Mouse (Mus musculus): ENCODE measurements around the gene Ppm1f. TPM values are rescaled to one million over a fixed set of nuclear protein-coding genes. Genes with fewer than 3 reads are reported as not detected.
A peak's percentile ranks its signal among the peaks of the same experiment; 100 is the strongest.
"Not testable (repeated sequence)": the region's sequence is repeated elsewhere in the genome, so short reads cannot be mapped to it uniquely, and the experiment has no call there.

Gene Ppm1f
- polyA plus RNA-seq (2015; fragmentation: Nextera tagmentation; extraction: Ambion mirVana), result 37.2 and 38.2 TPM in 2 replicates

GRCm38 (mm10) chr16:16896382-16897055 lies at the start of gene Ppm1f:
Gene Ppm1f (plus strand): TSS chr16:16896469.
- H3K9me3 ChIP-seq (ENCODE audit: control insufficient read depth, low read length), result no peaks in the 10 kb centered on the region
- peak within 1 kb of the TSS; percentile 77 for H3K4me2 ChIP-seq (ENCODE audit: low read depth, low read length)
- peaks cover 11% of the 10 kb centered on the region for H3K36me3 ChIP-seq (ENCODE audit: control insufficient read depth, insufficient read depth, low read length)
- peak within 1 kb of the TSS; percentile 31 for H3K27ac ChIP-seq (ENCODE audit: low read length)
- H3K9ac ChIP-seq (ENCODE audit: low read length), result peak within 1 kb of the TSS; percentile 76
- WGBS, result under 1% methylated on average over 29 of the region's 29 CpGs
- peak; percentile 96 for ATAC-seq (ENCODE audit: low read depth)
- H3K27me3 ChIP-seq (ENCODE audit: control insufficient read depth, insufficient read depth, low read depth, low read length), result no peaks in the 10 kb centered on the region
- H3K4me1 ChIP-seq (replicated peaks; ENCODE audit: control insufficient read depth, insufficient read depth, low read length), result peaks cover 9% of the 10 kb centered on the region
- peak within 1 kb of the TSS; percentile 63 for H3K4me3 ChIP-seq (ENCODE audit: low read length)

- Histone ChIP-seq H3K9ac (ENCODE audit: low read length) (no peak overlapping the region), H3K36me3 (ENCODE audit: control insufficient read depth, insufficient read depth, low read length) (no peaks in the 10 kb centered on the region), H3K4me2 (ENCODE audit: low read depth, low read length) (no peak overlapping the region), H3K9me3 (ENCODE audit: control insufficient read depth, low read length) (no peaks in the 10 kb centered on the region), H3K4me3 (ENCODE audit: low read length) (no peak overlapping the region), H3K27me3 (ENCODE audit: control insufficient read depth, insufficient read depth, low read depth, low read length) (no peaks in the 10 kb centered on the region), H3K27ac (ENCODE audit: low read length) (no peak overlapping the region), H3K4me1 (replicated peaks; ENCODE audit: control insufficient read depth, insufficient read depth, low read length) (no peaks in the 10 kb centered on the region)
- no peak for ATAC-seq (ENCODE audit: low read depth)
These were observed 47.1 kb upstream of the Ppm1f start for GRCm38 (mm10) chr16:16849196-16849595.

- Histone ChIP-seq H3K36me3 (ENCODE audit: control insufficient read depth, insufficient read depth, low read length) (no peaks in the 10 kb centered on the region), H3K9ac (ENCODE audit: low read length) (no peak overlapping the region), H3K4me1 (replicated peaks; ENCODE audit: control insufficient read depth, insufficient read depth, low read length) (no peaks in the 10 kb centered on the region), H3K4me2 (ENCODE audit: low read depth, low read length) (no peak overlapping the region), H3K4me3 (ENCODE audit: low read length) (no peak overlapping the region), H3K27me3 (ENCODE audit: control insufficient read depth, insufficient read depth, low read depth, low read length) (no peaks in the 10 kb centered on the region), H3K9me3 (ENCODE audit: control insufficient read depth, low read length) (no peaks in the 10 kb centered on the region), H3K27ac (ENCODE audit: low read length) (no peak overlapping the region)
- no peak for ATAC-seq (ENCODE audit: low read depth)
- 83% methylated on average over 3 of the region's 3 CpGs for WGBS
These were observed 43.9 kb upstream of the Ppm1f start for GRCm38 (mm10) chr16:16852411-16852810.

- Histone ChIP-seq H3K4me1 (replicated peaks; ENCODE audit: control insufficient read depth, insufficient read depth, low read length) (no peaks in the 10 kb centered on the region), H3K4me2 (ENCODE audit: low read depth, low read length) (no peak overlapping the region), H3K36me3 (ENCODE audit: control insufficient read depth, insufficient read depth, low read length) (no peaks in the 10 kb centered on the region), H3K4me3 (ENCODE audit: low read length) (no peak overlapping the region), H3K9ac (ENCODE audit: low read length) (no peak overlapping the region), H3K9me3 (ENCODE audit: control insufficient read depth, low read length) (no peaks in the 10 kb centered on the region), H3K27me3 (ENCODE audit: control insufficient read depth, insufficient read depth, low read depth, low read length) (no peaks in the 10 kb centered on the region), H3K27ac (ENCODE audit: low read length) (no peak overlapping the region)
- 23% methylated on average over 6 of the region's 6 CpGs for WGBS
- ATAC-seq (ENCODE audit: low read depth), result 0 out of 2 replicates have a peak, but pooled peaks have one; percentile 12
These were observed 41.4 kb upstream of the Ppm1f start for GRCm38 (mm10) chr16:16854836-16855235.

- ATAC-seq (ENCODE audit: low read depth), result no peak
- Histone ChIP-seq H3K9ac (ENCODE audit: low read length) (no peak overlapping the region), H3K9me3 (ENCODE audit: control insufficient read depth, low read length) (no peaks in the 10 kb centered on the region), H3K4me1 (replicated peaks; ENCODE audit: control insufficient read depth, insufficient read depth, low read length) (no peaks in the 10 kb centered on the region), H3K4me2 (ENCODE audit: low read depth, low read length) (no peak overlapping the region), H3K27me3 (ENCODE audit: control insufficient read depth, insufficient read depth, low read depth, low read length) (no peaks in the 10 kb centered on the region), H3K27ac (ENCODE audit: low read length) (no peak overlapping the region), H3K36me3 (ENCODE audit: control insufficient read depth, insufficient read depth, low read length) (no peaks in the 10 kb centered on the region), H3K4me3 (ENCODE audit: low read length) (no peak overlapping the region)
- 85% methylated on average over 1 of the region's 1 CpGs for WGBS
These were observed 40.7 kb upstream of the Ppm1f start for GRCm38 (mm10) chr16:16855541-16855940.

- H3K4me1 ChIP-seq (replicated peaks; ENCODE audit: control insufficient read depth, insufficient read depth, low read length); H3K9ac ChIP-seq (ENCODE audit: low read length); H3K9me3 ChIP-seq (ENCODE audit: control insufficient read depth, low read length); H3K27ac ChIP-seq (ENCODE audit: low read length); H3K4me2 ChIP-seq (ENCODE audit: low read depth, low read length); H3K36me3 ChIP-seq (ENCODE audit: control insufficient read depth, insufficient read depth, low read length); ATAC-seq (ENCODE audit: low read depth); H3K27me3 ChIP-seq (ENCODE audit: control insufficient read depth, insufficient read depth, low read depth, low read length); H3K4me3 ChIP-seq (ENCODE audit: low read length): not testable (repeated sequence)
- WGBS, result 78% methylated on average over 9 of the region's 9 CpGs
These were observed 40.2 kb upstream of the Ppm1f start for GRCm38 (mm10) chr16:16856054-16856453.

- ATAC-seq (ENCODE audit: low read depth), result no peak
- Histone ChIP-seq H3K27me3 (ENCODE audit: control insufficient read depth, insufficient read depth, low read depth, low read length) (no peaks in the 10 kb centered on the region), H3K4me1 (replicated peaks; ENCODE audit: control insufficient read depth, insufficient read depth, low read length) (no peaks in the 10 kb centered on the region), H3K4me2 (ENCODE audit: low read depth, low read length) (no peak overlapping the region), H3K9me3 (ENCODE audit: control insufficient read depth, low read length) (no peaks in the 10 kb centered on the region), H3K36me3 (ENCODE audit: control insufficient read depth, insufficient read depth, low read length) (no peaks in the 10 kb centered on the region), H3K4me3 (ENCODE audit: low read length) (no peak overlapping the region), H3K9ac (ENCODE audit: low read length) (no peak overlapping the region), H3K27ac (ENCODE audit: low read length) (no peak overlapping the region)
- WGBS, result 71% methylated on average over 13 of the region's 13 CpGs
These were observed 39.4 kb upstream of the Ppm1f start for GRCm38 (mm10) chr16:16856731-16857476.

GRCm38 (mm10) chr16:16862288-16862687 lies 34.0 kb upstream of the Ppm1f start:
- 58% methylated on average over 3 of the region's 3 CpGs for WGBS
- H3K4me2 ChIP-seq (ENCODE audit: low read depth, low read length), result no peak overlapping the region
- no peak overlapping the region for H3K27ac ChIP-seq (ENCODE audit: low read length)
- H3K27me3 ChIP-seq (ENCODE audit: control insufficient read depth, insufficient read depth, low read depth, low read length), result no peaks in the 10 kb centered on the region
- ATAC-seq (ENCODE audit: low read depth), result no peak
- H3K9me3 ChIP-seq (ENCODE audit: control insufficient read depth, low read length), result no peaks in the 10 kb centered on the region
- H3K9ac ChIP-seq (ENCODE audit: low read length), result no peak overlapping the region
- no peak overlapping the region for H3K4me3 ChIP-seq (ENCODE audit: low read length)
- H3K4me1 ChIP-seq (replicated peaks; ENCODE audit: control insufficient read depth, insufficient read depth, low read length), result 0 out of 2 replicates have a peak, but pooled peaks cover 2% of the 10 kb centered on the region
- no peaks in the 10 kb centered on the region for H3K36me3 ChIP-seq (ENCODE audit: control insufficient read depth, insufficient read depth, low read length)

GRCm38 (mm10) chr16:16863978-16864377 lies 32.3 kb upstream of the Ppm1f start, which contains the start of gene Igll1:
Gene Igll1 (minus strand): TSS chr16:16863985.
- Histone ChIP-seq H3K4me2 (ENCODE audit: low read depth, low read length) (no peak within 1 kb of the TSS), H3K9me3 (ENCODE audit: control insufficient read depth, low read length) (no peaks in the 10 kb centered on the region), H3K4me1 (replicated peaks; ENCODE audit: control insufficient read depth, insufficient read depth, low read length) (0 out of 2 replicates have a peak, but pooled peaks cover 2% of the 10 kb centered on the region), H3K27me3 (ENCODE audit: control insufficient read depth, insufficient read depth, low read depth, low read length) (no peaks in the 10 kb centered on the region), H3K9ac (ENCODE audit: low read length) (no peak within 1 kb of the TSS), H3K4me3 (ENCODE audit: low read length) (no peak within 1 kb of the TSS), H3K27ac (ENCODE audit: low read length) (no peak within 1 kb of the TSS), H3K36me3 (ENCODE audit: control insufficient read depth, insufficient read depth, low read length) (no peaks in the 10 kb centered on the region)
- WGBS, result 68% methylated on average over 2 of the region's 2 CpGs
- ATAC-seq (ENCODE audit: low read depth), result no peak
